Mouse (Mus musculus) intestine, postnatal 0 days (tissue): ENCODE results near the gene Cachd1. TPM values are rescaled to one million over a fixed set of nuclear protein-coding genes. Genes with fewer than 3 reads are reported as not detected.

Source experiments
- ATAC-seq: fragments of 200-750 bp; cut with Nextera tagmentation; 2 replicates; pipeline ENCODE4 v1.8.0; 2017; ENCODE audit warnings: mild to moderate bottlenecking, moderate TSS enrichment, moderate library complexity
- H3K27ac ChIP-seq: fragments of 300-500 bp; sonication (generic); 2 replicates; pipeline ENCODE4 v1.5.1; 2014; ENCODE audit warnings: mild to moderate bottlenecking, low read depth, low read length, moderate library complexity
- H3K27me3 ChIP-seq: fragments of 300-500 bp; sonication (generic); replicated peaks from 2 replicates; pipeline ENCODE4 v1.6.1; 2014; ENCODE audit warnings: low read length, mixed read lengths; ENCODE audit not compliant: control insufficient read depth, insufficient read depth
- H3K36me3 ChIP-seq: fragments of 300-500 bp; sonication (generic); 2 replicates; pipeline ENCODE4 v1.6.1; 2014; ENCODE audit warnings: mild to moderate bottlenecking, moderate library complexity; ENCODE audit not compliant: control insufficient read depth, insufficient read depth
- H3K4me1 ChIP-seq: fragments of 300-500 bp; sonication (generic); replicated peaks from 2 replicates; pipeline ENCODE4 v1.6.1; 2014; ENCODE audit warnings: antibody characterized with exemption, low read length, mixed read lengths; ENCODE audit not compliant: control insufficient read depth, insufficient read depth
- H3K4me2 ChIP-seq: fragments of 300-500 bp; sonication (generic); replicated peaks from 2 replicates; pipeline ENCODE4 v1.6.1; 2014; ENCODE audit warnings: low read depth, mild to moderate bottlenecking, moderate library complexity
- H3K4me3 ChIP-seq: fragments of 300-500 bp; sonication (generic); 2 replicates; pipeline ENCODE4 v1.5.1; 2014; ENCODE audit warnings: low read depth, low read length
- H3K9ac ChIP-seq: fragments of 300-500 bp; sonication (generic); 2 replicates; pipeline ENCODE4 v1.6.1; 2014; ENCODE audit warnings: mild to moderate bottlenecking, low read depth, low read length
- H3K9me3 ChIP-seq: fragments of 300-500 bp; sonication (generic); 2 replicates; pipeline ENCODE4 v1.6.1; 2016; ENCODE audit warnings: mixed run types; ENCODE audit not compliant: control insufficient read depth
- CTCF ChIP-seq: sonication (generic); IDR thresholded peaks from 2 replicates; pipeline ENCODE4 v1.5.1; 2016; ENCODE audit warnings: low read depth, mild to moderate bottlenecking, control low read depth, antibody characterized with exemption, moderate library complexity
- WGBS: fragments of 180-500 bp; shearing (Covaris S2); extraction: QIAGEN DNeasy Blood & Tissue Kit; methylation state at CpG from one replicate; pipeline ENCODE4 v1.1.7; 2014; 5-methylcytosine and 5-hydroxymethylcytosine counted together
- polyA plus RNA-seq: library from polyadenylated mRNA; unstranded; fragments of >200 nt; fragmentation: Nextera tagmentation; extraction: Ambion mirVana; gene quantifications from 2 replicates; pipeline ENCODE4 v1.2.1, GENCODE M21; 2015

The Cachd1 gene
- polyA plus RNA-seq, 1 experiment from 2014 or later = 8.2 TPM

- H3K9me3 ChIP-seq = no peaks in the 10 kb centered on the region
- no peaks in the 10 kb centered on the region; the same call in 1 of the 2 replicates for H3K4me1 ChIP-seq
- 80% methylated on average over 1 of the region's 1 CpGs for WGBS
- no peak for ATAC-seq
- peaks cover 9% of the 10 kb centered on the region for H3K36me3 ChIP-seq
- H3K9ac ChIP-seq = no peak overlapping the region
- H3K27ac ChIP-seq = no peak overlapping the region
- TF ChIP-seq CTCF = no peak
- no peak overlapping the region for H3K4me2 ChIP-seq
- H3K27me3 ChIP-seq = no peaks in the 10 kb centered on the region
- H3K4me3 ChIP-seq = no peak overlapping the region
These were observed 141.0 kb downstream of the Cachd1 start for GRCm38 (mm10) chr4:100917511-100917910.

GRCm38 (mm10) chr4:100920413-100920812 lies 143.9 kb downstream of the Cachd1 start:
- Histone ChIP-seq H3K4me1 (peaks cover 7% of the 10 kb centered on the region), H3K36me3 (peaks cover 9% of the 10 kb centered on the region), H3K27ac (no peak overlapping the region), H3K4me2 (no peak overlapping the region), H3K9me3 (no peaks in the 10 kb centered on the region), H3K27me3 (no peaks in the 10 kb centered on the region), H3K9ac (no peak overlapping the region), H3K4me3 (no peak overlapping the region)
- TF ChIP-seq CTCF = no peak
- 69% methylated on average over 1 of the region's 1 CpGs for WGBS
- no peak for ATAC-seq

- WGBS = 51% methylated on average over 11 of the region's 11 CpGs
- no peak overlapping the region for H3K27ac ChIP-seq
These were observed 146.5 kb downstream of the Cachd1 start for GRCm38 (mm10) chr4:100922816-100923554.

GRCm38 (mm10) chr4:100923598-100923997 lies 147.1 kb downstream of the Cachd1 start:
- no peak for ATAC-seq
- Histone ChIP-seq H3K9me3 (no peaks in the 10 kb centered on the region), H3K27ac (no peak overlapping the region), H3K9ac (no peak overlapping the region), H3K36me3 (peaks cover 9% of the 10 kb centered on the region), H3K4me1 (peaks cover 7% of the 10 kb centered on the region), H3K27me3 (no peaks in the 10 kb centered on the region), H3K4me3 (no peak overlapping the region), H3K4me2 (no peak overlapping the region)
- TF ChIP-seq CTCF = no peak
- WGBS = 48% methylated on average over 6 of the region's 6 CpGs

More at GRCm38 (mm10) chr4:100922816-100923554, 146.5 kb downstream of the Cachd1 start:
- H3K4me2 ChIP-seq = no peak overlapping the region
- H3K36me3 ChIP-seq = peaks cover 9% of the 10 kb centered on the region
- H3K9me3 ChIP-seq = no peaks in the 10 kb centered on the region
- H3K4me1 ChIP-seq = peaks cover 7% of the 10 kb centered on the region
- ATAC-seq = peak; percentile 56
- TF ChIP-seq CTCF = no peak
- no peaks in the 10 kb centered on the region for H3K27me3 ChIP-seq
- no peak overlapping the region for H3K9ac ChIP-seq
- H3K4me3 ChIP-seq = no peak overlapping the region

GRCm38 (mm10) chr4:100924276-100924675 lies 147.8 kb downstream of the Cachd1 start:
- 34% methylated on average over 4 of the region's 4 CpGs for WGBS
- Histone ChIP-seq H3K27ac (no peak overlapping the region), H3K4me3 (no peak overlapping the region), H3K27me3 (no peaks in the 10 kb centered on the region), H3K4me1 (peaks cover 7% of the 10 kb centered on the region; the same call in 1 of the 2 replicates), H3K9ac (no peak overlapping the region), H3K4me2 (0 out of 2 replicates have a peak overlapping the region, but pooled peaks have one; percentile 30), H3K36me3 (peaks cover 5% of the 10 kb centered on the region), H3K9me3 (no peaks in the 10 kb centered on the region)
- TF ChIP-seq CTCF = no peak
- peak; percentile 23; the same call in 1 of the 2 replicates for ATAC-seq

- ATAC-seq = no peak
These were observed 148.7 kb downstream of the Cachd1 start for GRCm38 (mm10) chr4:100925153-100925552.

More at GRCm38 (mm10) chr4:100925153-100925552, 148.7 kb downstream of the Cachd1 start:
- Histone ChIP-seq H3K4me3 (no peak overlapping the region), H3K4me2 (no peak overlapping the region), H3K36me3 (peaks cover 3% of the 10 kb centered on the region), H3K9ac (no peak overlapping the region), H3K4me1 (peaks cover 7% of the 10 kb centered on the region; the same call in 1 of the 2 replicates), H3K9me3 (no peaks in the 10 kb centered on the region), H3K27me3 (no peaks in the 10 kb centered on the region), H3K27ac (no peak overlapping the region)
- WGBS = 47% methylated on average over 1 of the region's 1 CpGs
- TF ChIP-seq CTCF = no peak
